Mouse (Mus musculus): ENCODE measurements around the gene Tmem130.

- no peak for TF ChIP-seq CTCF (IDR thresholded peaks at IDR 0.05; ENCODE audit: extremely low read depth, insufficient read depth, low read length)
- no peak for TF ChIP-seq POLR2A (IDR thresholded peaks at IDR 0.05; ENCODE audit: extremely low read depth, insufficient read depth, low read length)
Measured at GRCm38 (mm10) chr5:144729216-144729615, 32.4 kb downstream of the Tmem130 start.

Data from cortical plate, adult 2 months (tissue).